Mouse (Mus musculus) hindbrain, embryonic 15.5 days (tissue): ENCODE measurements at regions not wholly inside any gene's neighbourhood (a gene's known extent, or its start where the extent isn't known, plus 50 kb on each side); places are given as distances from the start of the nearest gene placed in this dataset.

ENCODE experiments used
- ATAC-seq: fragments of 200-750 bp; cut with Nextera tagmentation; 2 replicates; pipeline ENCODE4 v1.8.0; 2017; ENCODE audit warnings: low read depth, moderate number of reproducible peaks, moderate TSS enrichment; ENCODE audit not compliant: low FRiP score
- H3K27ac ChIP-seq: fragments of 300-500 bp; sonication (generic); replicated peaks from 2 replicates; pipeline ENCODE4 v1.5.1; 2015; ENCODE audit warnings: mild to moderate bottlenecking, inconsistent platforms
- H3K27me3 ChIP-seq: fragments of 300-500 bp; sonication (generic); 2 replicates; pipeline ENCODE4 v1.6.1; 2015; ENCODE audit warnings: control low read depth, inconsistent platforms
- H3K36me3 ChIP-seq: fragments of 300-500 bp; sonication (generic); 2 replicates; pipeline ENCODE4 v1.6.1; 2015; ENCODE audit warnings: control low read depth, inconsistent platforms
- H3K4me1 ChIP-seq: fragments of 300-500 bp; sonication (generic); replicated peaks from 2 replicates; pipeline ENCODE4 v1.6.1; 2015; ENCODE audit warnings: control low read depth, inconsistent platforms
- H3K4me2 ChIP-seq: fragments of 300-500 bp; sonication (generic); 2 replicates; pipeline ENCODE4 v1.6.1; 2015; ENCODE audit warnings: moderate library complexity, mild to moderate bottlenecking, inconsistent platforms
- H3K4me3 ChIP-seq: fragments of 300-500 bp; sonication (generic); 2 replicates; pipeline ENCODE4 v1.5.1; 2015; ENCODE audit warnings: mild to moderate bottlenecking, inconsistent platforms
- H3K9ac ChIP-seq: fragments of 300-500 bp; sonication (generic); 2 replicates; pipeline ENCODE4 v1.6.1; 2015; ENCODE audit warnings: inconsistent platforms
- H3K9me3 ChIP-seq: fragments of 300-500 bp; sonication (generic); 2 replicates; pipeline ENCODE4 v1.6.1; 2016; ENCODE audit warnings: control low read depth, inconsistent platforms
- WGBS: fragments of 180-500 bp; shearing (Covaris S2); methylation state at CpG from one replicate; pipeline ENCODE4 v1.1.7; 2015; 5-methylcytosine and 5-hydroxymethylcytosine counted together

- no peaks in the 10 kb centered on the region for H3K36me3 ChIP-seq
- H3K9me3 ChIP-seq = no peaks in the 10 kb centered on the region
- ATAC-seq = no peak
- H3K4me2 ChIP-seq = no peak overlapping the region
- no peak overlapping the region for H3K9ac ChIP-seq
- no peak overlapping the region for H3K27ac ChIP-seq
- no peaks in the 10 kb centered on the region for H3K4me1 ChIP-seq
- no peaks in the 10 kb centered on the region for H3K27me3 ChIP-seq
- 79% methylated on average over 2 of the region's 2 CpGs for WGBS
- no peak overlapping the region for H3K4me3 ChIP-seq
These were observed 281.6 kb upstream of the Nfe2l3 start for GRCm38 (mm10) chr6:51150916-51151315.

- H3K36me3 ChIP-seq = no peaks in the 10 kb centered on the region
- no peak overlapping the region for H3K4me3 ChIP-seq
- H3K27me3 ChIP-seq = no peaks in the 10 kb centered on the region
- no peak for ATAC-seq
- no peak overlapping the region for H3K9ac ChIP-seq
- H3K9me3 ChIP-seq = no peaks in the 10 kb centered on the region
- no peaks in the 10 kb centered on the region for H3K4me1 ChIP-seq
- no peak overlapping the region for H3K4me2 ChIP-seq
- WGBS = 63% methylated on average over 8 of the region's 8 CpGs
- H3K27ac ChIP-seq = no peak overlapping the region
These were observed 275.6 kb upstream of the Nfe2l3 start for GRCm38 (mm10) chr6:51156836-51157370.

- no peaks in the 10 kb centered on the region for H3K4me1 ChIP-seq
- H3K9me3 ChIP-seq = no peaks in the 10 kb centered on the region
- WGBS = 82% methylated on average over 6 of the region's 6 CpGs
- no peak overlapping the region for H3K9ac ChIP-seq
- no peaks in the 10 kb centered on the region for H3K36me3 ChIP-seq
- H3K4me2 ChIP-seq = no peak overlapping the region
- H3K27ac ChIP-seq = no peak overlapping the region
- H3K27me3 ChIP-seq = no peaks in the 10 kb centered on the region; the same call in 1 of the 2 replicates
- no peak overlapping the region for H3K4me3 ChIP-seq
- no peak for ATAC-seq
These were observed 271.3 kb upstream of the Nfe2l3 start for GRCm38 (mm10) chr6:51161149-51161548.

DNA sequence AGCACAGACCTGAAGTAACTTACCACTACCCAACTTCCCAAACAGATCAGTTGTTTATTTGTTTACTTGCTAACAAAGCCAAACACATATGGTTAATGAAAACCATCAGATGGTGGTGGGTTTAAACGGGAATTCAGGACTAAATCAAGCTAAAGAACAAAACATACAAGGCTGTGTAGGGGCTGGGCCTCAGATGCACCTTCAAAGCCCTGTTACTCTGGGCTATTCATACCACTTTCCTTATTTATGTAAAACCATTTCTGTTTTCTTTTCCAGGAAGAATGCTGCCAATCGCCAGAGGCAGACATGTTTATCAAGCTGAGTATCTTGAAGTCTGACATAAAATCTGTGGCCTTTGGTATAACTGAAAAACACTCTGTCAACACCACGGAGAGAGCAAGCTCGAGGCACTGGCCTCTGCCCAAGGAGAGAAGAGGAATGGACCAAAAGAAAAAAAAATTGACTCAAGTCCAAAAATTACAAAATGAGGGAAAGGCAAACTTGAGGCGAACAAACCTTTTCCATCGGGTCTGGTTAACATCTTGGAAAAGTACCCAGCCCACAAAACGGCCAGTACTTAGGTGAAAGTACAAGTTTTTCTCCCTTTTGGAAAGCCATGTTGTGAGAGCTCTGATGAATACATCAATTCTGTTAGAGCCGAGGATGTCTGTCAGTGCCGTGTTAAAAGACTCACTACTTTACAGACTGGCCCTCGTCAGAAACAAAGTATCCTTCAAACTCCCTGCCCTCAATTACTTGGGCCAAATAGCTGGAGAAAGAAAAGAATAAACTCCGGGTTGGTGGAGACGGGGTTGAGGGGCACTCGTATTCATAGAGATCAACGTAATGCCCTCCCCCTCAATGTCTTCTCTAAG lies 270.0 kb upstream of the Nfe2l3 start:
- Histone ChIP-seq H3K4me3 (no peak overlapping the region), H3K27me3 (no peaks in the 10 kb centered on the region; the same call in 1 of the 2 replicates), H3K4me2 (no peak overlapping the region), H3K9me3 (no peaks in the 10 kb centered on the region), H3K4me1 (no peaks in the 10 kb centered on the region), H3K27ac (no peak overlapping the region), H3K36me3 (no peaks in the 10 kb centered on the region), H3K9ac (no peak overlapping the region)
- WGBS = 59% methylated on average over 14 of the region's 14 CpGs
- ATAC-seq = no peak

- no peak for ATAC-seq
- Histone ChIP-seq H3K36me3 (no peaks in the 10 kb centered on the region), H3K27ac (no peak overlapping the region)
These were observed 269.2 kb upstream of the Nfe2l3 start for GRCm38 (mm10) chr6:51163266-51163665.

GRCm38 (mm10) chr6:51163882-51164281 lies 268.6 kb upstream of the Nfe2l3 start:
- H3K27ac ChIP-seq = no peak overlapping the region
- H3K4me2 ChIP-seq = no peak overlapping the region
- no peaks in the 10 kb centered on the region for H3K36me3 ChIP-seq
- no peak overlapping the region for H3K4me3 ChIP-seq
- H3K9me3 ChIP-seq = no peaks in the 10 kb centered on the region
- H3K4me1 ChIP-seq = peaks cover 8% of the 10 kb centered on the region
- no peak overlapping the region for H3K9ac ChIP-seq
- no peak for ATAC-seq
- WGBS = 80% methylated on average over 4 of the region's 4 CpGs
- no peaks in the 10 kb centered on the region; the same call in 1 of the 2 replicates for H3K27me3 ChIP-seq

More at GRCm38 (mm10) chr6:51163266-51163665, 269.2 kb upstream of the Nfe2l3 start:
- no peak overlapping the region for H3K4me2 ChIP-seq
- H3K27me3 ChIP-seq = no peaks in the 10 kb centered on the region; the same call in 1 of the 2 replicates
- H3K9ac ChIP-seq = no peak overlapping the region
- no peak overlapping the region for H3K4me3 ChIP-seq
- peaks cover 2% of the 10 kb centered on the region for H3K4me1 ChIP-seq
- WGBS = 68% methylated on average over 5 of the region's 5 CpGs
- no peaks in the 10 kb centered on the region for H3K9me3 ChIP-seq

- H3K36me3 ChIP-seq = no peaks in the 10 kb centered on the region
- WGBS = 79% methylated on average over 5 of the region's 5 CpGs
- H3K27me3 ChIP-seq = peaks cover 3% of the 10 kb centered on the region
- no peak overlapping the region for H3K4me3 ChIP-seq
- no peak overlapping the region for H3K4me2 ChIP-seq
- H3K27ac ChIP-seq = no peak overlapping the region
- H3K9ac ChIP-seq = no peak overlapping the region
- ATAC-seq = no peak
- H3K4me1 ChIP-seq = peaks cover 13% of the 10 kb centered on the region
- H3K9me3 ChIP-seq = no peaks in the 10 kb centered on the region
These were observed 265.4 kb upstream of the Nfe2l3 start for GRCm38 (mm10) chr6:51167028-51167427.

GRCm38 (mm10) chr6:51168048-51168447 lies 264.4 kb upstream of the Nfe2l3 start:
- 4% methylated on average over 11 of the region's 11 CpGs for WGBS
- ATAC-seq = no peak; the same call in 1 of the 2 replicates
- Histone ChIP-seq H3K4me1 (peaks cover 13% of the 10 kb centered on the region), H3K9ac (no peak overlapping the region), H3K9me3 (no peaks in the 10 kb centered on the region), H3K4me2 (peak overlapping the region; percentile 63), H3K4me3 (no peak overlapping the region), H3K36me3 (no peaks in the 10 kb centered on the region), H3K27ac (no peak overlapping the region), H3K27me3 (peaks cover 9% of the 10 kb centered on the region)

DNA sequence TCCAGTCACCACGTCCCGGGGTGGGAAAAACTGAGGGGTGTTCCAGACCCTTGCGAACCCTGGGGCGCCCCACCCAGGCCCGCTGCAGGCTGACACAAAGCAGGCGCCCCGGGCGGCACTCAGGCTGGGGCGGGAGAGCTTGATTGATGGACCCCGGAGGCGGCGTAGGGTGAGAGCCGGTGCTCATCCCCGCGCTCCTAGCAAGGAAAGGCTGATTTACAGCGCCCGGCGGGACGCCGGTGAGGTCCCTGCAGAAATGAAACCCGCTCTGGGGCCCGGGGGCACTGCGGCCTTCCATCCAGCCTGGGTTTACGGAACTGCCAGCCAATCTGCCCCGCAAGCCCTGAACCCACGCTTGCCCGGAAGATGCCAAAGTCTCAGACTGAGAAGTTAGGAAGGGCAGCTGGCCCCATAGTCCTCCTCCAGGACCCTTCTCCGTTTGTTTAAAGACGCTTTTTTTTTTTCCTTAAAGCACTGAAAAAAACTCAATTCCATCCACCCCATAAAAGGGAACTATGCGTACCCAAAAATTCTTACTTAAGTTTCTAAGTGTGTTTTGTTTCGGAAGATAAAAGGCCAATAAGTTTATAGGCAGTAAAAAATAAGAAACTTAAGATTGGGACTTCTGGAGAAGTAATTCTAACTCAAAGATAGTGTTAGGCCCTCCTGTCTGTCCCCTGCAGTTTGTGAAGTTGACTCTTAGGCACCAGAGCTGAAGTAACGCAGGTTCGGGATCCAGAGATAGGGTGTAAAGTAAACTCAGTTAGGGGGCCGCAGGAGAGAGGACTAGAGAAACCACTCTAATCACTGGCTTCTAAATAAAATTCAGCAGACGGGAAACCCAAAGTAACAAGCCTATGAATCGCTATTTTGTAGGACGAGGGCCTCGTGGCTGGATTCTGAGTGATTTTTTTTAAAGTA lies 263.4 kb upstream of the Nfe2l3 start:
- WGBS = 7% methylated on average over 38 of the region's 38 CpGs

DNA sequence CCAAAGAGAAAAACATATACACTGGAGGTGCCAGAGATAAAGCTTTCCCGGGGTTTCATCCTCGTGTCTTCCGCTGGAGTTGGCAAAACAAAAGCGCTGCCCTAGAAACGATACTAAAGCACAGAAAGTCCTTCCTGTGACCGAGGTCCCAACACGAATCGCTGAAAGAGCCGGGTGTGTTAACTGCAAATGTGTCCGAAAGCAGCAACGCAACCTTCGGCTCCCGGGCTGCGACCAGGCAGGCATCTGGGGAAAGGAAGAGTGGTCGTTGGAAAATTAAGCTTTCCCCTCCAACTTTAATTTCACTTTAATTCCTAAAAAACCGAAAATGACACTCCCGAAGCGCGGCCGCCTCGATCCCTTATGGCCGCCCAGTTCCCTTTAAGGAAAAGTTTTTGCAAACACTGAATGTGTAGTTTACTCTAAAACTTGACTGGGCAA lies 262.5 kb upstream of the Nfe2l3 start:
- Histone ChIP-seq H3K9me3 (no peaks in the 10 kb centered on the region), H3K36me3 (no peaks in the 10 kb centered on the region), H3K4me3 (peak overlapping the region; percentile 6; the same call in 1 of the 2 replicates), H3K27me3 (peaks cover 28% of the 10 kb centered on the region), H3K27ac (peak overlapping the region; percentile 62), H3K4me2 (peak overlapping the region; percentile 31), H3K9ac (no peak overlapping the region), H3K4me1 (peaks cover 19% of the 10 kb centered on the region)
- no peak for ATAC-seq
- 1% methylated on average over 22 of the region's 22 CpGs for WGBS

More for the DNA sequence above, 263.4 kb upstream of the Nfe2l3 start:
- ATAC-seq = 0 out of 2 replicates have a peak, but pooled peaks have one; percentile 24
- Histone ChIP-seq H3K4me2 (peak overlapping the region; percentile 63), H3K36me3 (no peaks in the 10 kb centered on the region), H3K27me3 (peaks cover 18% of the 10 kb centered on the region), H3K4me1 (peaks cover 13% of the 10 kb centered on the region), H3K27ac (peak overlapping the region; percentile 62), H3K9me3 (no peaks in the 10 kb centered on the region), H3K9ac (peak overlapping the region; percentile 51), H3K4me3 (peak overlapping the region; percentile 32)

DNA sequence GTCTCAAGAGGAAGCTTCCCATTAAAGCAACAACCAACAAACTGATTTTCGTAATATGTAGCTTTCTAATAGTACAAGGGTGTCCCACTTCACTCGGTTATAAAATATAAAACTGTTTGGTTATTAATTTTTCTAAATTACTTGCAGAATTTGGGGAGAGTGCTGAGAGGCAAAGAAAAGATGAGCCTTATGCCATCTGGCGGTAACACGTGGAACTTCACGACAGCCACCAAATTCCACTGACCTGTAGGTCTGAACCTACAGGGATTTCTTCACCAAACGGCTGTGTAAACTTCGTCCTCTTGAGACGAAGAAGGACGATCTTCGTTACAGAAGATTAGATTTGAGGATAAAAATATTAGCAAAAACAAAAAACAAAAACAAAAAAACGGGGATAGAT lies 262.1 kb upstream of the Nfe2l3 start:
- WGBS = under 1% methylated on average over 11 of the region's 11 CpGs
- H3K27me3 ChIP-seq = peaks cover 31% of the 10 kb centered on the region
- H3K4me3 ChIP-seq = no peak overlapping the region
- peak overlapping the region; percentile 62; the same call in 1 of the 2 replicates for H3K27ac ChIP-seq
- no peaks in the 10 kb centered on the region for H3K36me3 ChIP-seq
- ATAC-seq = no peak
- peak overlapping the region; percentile 6; the same call in 1 of the 2 replicates for H3K4me2 ChIP-seq
- H3K9ac ChIP-seq = no peak overlapping the region
- no peaks in the 10 kb centered on the region for H3K9me3 ChIP-seq
- H3K4me1 ChIP-seq = peaks cover 19% of the 10 kb centered on the region
